Mouse (Mus musculus) inflammation-experienced regulatory T-cells, adult 6 months (primary cell): ENCODE data around the gene Fkbp15. TPM values are rescaled to one million over a fixed set of nuclear protein-coding genes. Genes with fewer than 3 reads are reported as not detected.

Experiments used
- ATAC-seq: one replicate; pipeline ENCODE4 v1.8.0; 2017
- polyA plus RNA-seq, 3 experiments: library from polyadenylated mRNA; unstranded; fragments of 100-300 nt; shearing (Covaris generic); gene quantifications; one replicate each; pipeline ENCODE4 v1.2.1; 2017

Fkbp15 gene
- polyA plus RNA-seq, 3 experiments from 2014 or later, result 32.4 to 50.1 (median 47.2) TPM

DNA sequence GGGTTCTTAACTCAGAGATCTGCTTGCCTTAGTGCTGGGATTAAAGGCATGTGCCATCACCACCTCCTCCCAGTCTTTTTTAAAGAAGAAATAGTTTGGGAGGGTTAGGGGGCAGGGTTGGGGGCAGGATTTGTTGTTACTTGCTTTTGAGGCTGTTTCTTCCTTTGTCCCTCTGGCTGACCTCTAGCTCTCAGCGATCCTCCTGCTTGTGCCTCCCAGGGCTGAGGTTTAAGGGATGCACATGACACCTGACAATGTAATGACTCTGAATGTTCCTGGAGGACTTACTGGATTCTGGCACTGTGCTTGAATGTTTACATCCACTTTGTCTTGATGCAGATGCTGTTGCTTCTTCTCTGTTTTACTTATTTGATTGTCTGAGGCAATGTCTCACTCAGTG lies 12.1 kb upstream of the Fkbp15 start:
- ATAC-seq, result no peak

- no peak for ATAC-seq
These were observed 8.7 kb upstream of the Fkbp15 start for GRCm38 (mm10) chr4:62369091-62369490.

GRCm38 (mm10) chr4:62367586-62367985 lies 7.2 kb upstream of the Fkbp15 start:
- ATAC-seq, result peak; percentile 35

- no peak for ATAC-seq
These were observed 5.9 kb upstream of the Fkbp15 start for GRCm38 (mm10) chr4:62366291-62366690.

DNA sequence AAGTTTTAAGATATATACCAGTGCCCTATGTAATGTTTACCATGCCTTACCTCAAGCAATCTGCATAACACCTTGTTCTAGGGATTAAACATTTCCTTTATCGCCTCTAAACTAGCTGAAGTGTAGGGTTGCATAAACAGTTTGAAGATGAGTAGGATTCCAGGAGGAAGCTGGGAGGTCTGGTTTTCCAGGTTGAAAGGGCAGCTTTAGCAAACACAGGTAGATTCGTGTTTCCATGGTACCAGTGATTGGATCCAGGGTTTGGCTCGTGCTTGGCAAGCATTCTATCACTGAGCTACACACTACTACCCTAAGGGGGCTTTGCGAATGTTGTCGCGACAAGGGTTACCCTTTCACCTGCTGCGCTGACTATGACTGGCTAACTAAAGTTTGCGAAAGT lies 4.0 kb upstream of the Fkbp15 start:
- no peak for ATAC-seq

DNA sequence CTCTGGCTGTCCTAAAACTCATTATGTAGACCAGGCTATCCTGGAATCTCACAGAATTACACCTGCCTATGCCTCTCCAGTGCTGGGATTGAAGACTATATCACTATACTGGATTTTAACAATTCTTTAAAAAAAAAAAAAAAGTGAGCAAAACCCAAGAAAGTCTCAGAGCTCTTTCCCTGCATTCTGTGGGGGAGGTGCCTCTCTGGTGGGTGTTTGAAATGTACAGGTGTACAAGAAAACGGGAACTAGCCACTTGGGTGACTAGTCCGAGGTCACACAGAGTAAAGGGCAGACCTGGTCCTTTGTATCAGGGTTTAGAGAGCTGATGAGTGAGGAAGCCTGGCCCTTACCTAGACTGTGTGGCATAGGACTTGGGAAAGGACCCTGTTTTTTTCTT lies 2.1 kb upstream of the Fkbp15 start:
- no peak for ATAC-seq

- ATAC-seq, result no peak
These were observed 1.6 kb upstream of the Fkbp15 start for GRCm38 (mm10) chr4:62361997-62362396.

GRCm38 (mm10) chr4:62361571-62361970 lies 1.2 kb upstream of the Fkbp15 start:
- ATAC-seq, result no peak

GRCm38 (mm10) chr4:62360805-62361455 lies 582 bp upstream of the Fkbp15 start:
- peak; percentile 14 for ATAC-seq

DNA sequence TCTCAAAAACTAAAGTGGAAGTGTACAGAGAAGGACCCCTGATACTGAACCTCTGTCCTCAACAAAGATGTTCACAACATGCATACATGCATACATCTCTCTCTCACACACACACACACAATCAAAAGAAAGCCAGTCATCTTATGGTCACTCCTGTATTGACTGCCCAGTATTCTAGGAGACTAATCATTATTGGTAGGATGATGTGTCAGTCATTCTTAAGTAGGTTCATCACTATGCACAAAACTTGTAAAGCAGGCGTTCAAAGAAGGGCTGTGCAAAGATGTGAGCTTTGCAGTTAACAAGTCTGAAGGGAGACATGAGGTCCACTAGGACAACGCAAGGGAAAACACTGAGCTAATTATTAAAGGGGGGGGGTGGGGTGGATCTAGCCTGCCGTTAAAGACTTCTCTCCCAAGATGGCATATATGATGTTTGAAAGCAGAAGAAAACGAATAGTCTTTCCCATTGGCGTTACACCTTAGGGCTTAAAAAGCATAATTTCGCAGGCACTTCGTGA lies 1.0 kb downstream of the Fkbp15 start:
- ATAC-seq, result no peak

- ATAC-seq, result no peak
These were observed 2.7 kb downstream of the Fkbp15 start for GRCm38 (mm10) chr4:62357631-62358148.

DNA sequence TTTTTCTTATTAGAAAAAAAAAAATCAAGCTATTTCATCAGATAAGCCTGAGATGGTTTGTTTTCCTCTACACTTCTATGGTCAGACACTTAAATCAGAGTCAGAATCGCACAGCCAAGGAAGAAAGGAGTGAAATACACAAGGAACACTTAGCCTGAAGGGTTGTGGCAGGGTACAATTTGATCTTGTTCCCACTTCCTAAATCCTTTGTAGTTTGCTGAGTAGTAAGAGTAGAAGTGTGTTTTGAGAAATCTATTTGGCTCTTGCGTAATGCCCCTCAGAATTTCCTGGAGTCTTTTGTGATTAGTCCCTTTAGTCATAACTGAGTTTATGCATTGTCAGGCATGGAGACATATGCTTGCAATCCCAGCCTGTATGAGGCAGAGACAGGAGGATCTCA lies 11.0 kb downstream of the Fkbp15 start:
- ATAC-seq, result no peak

- ATAC-seq, result no peak
These were observed 12.0 kb downstream of the Fkbp15 start for GRCm38 (mm10) chr4:62348329-62348705.

DNA sequence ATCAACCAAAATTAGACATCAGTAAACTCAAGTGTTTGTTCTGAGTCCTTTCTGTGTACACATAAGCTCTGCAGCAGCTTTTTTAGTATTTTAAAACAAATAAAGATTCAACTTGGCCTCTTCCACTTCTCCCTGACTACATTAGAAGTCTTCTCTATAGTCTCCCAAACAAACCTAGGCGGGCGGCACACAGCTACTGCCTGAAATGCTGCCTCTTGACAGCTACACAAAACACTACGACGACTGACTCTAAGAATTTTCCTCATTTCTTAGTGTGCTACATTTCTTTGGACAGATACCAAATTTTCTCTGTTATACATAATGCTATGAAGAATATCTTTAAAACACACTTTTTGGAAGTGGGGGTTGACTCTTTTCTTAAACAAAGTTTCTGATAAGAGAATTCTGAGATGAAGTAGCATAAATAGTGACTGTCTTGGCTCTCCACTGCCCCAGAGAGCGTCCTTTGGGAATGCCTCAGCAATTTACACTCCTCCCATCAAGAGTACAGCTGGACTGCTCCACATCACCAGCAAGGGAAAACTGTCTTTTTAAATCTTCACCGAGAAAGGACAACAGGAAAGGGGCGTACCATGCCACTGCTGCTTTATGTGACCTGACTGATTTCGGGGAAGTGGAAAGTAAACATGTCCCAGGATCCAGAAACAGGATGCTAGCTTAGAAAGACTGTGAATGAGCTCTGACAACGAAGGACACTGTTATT lies 12.6 kb downstream of the Fkbp15 start:
- no peak for ATAC-seq

- ATAC-seq, result no peak
These were observed 14.5 kb downstream of the Fkbp15 start for GRCm38 (mm10) chr4:62345827-62346226.

GRCm38 (mm10) chr4:62344000-62344399 lies 16.3 kb downstream of the Fkbp15 start:
- ATAC-seq, result peak; percentile 43

GRCm38 (mm10) chr4:62338536-62338935 lies 21.8 kb downstream of the Fkbp15 start:
- ATAC-seq, result no peak

DNA sequence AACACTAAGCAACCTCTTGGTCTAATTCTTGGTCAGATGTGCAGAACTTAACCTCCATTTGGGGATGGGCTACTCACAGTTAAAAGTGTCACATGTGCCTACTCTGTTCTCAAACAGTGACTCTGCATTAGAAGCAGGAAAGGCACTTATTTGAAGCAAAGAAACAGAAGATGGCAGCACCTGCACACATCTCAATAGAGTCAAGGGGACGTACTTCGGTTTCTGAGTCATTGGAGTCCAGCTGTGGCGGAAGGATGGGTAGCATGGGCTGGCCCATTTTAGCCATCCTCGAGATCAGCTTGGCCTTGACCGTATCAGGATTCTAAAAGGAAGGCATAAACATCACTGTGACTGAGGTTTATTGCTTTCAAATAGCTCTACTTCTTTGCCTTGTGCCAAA lies 28.4 kb downstream of the Fkbp15 start:
- ATAC-seq, result no peak

- ATAC-seq, result no peak
These were observed 31.2 kb downstream of the Fkbp15 start for GRCm38 (mm10) chr4:62328941-62329660.

- no peak for ATAC-seq
These were observed 34.2 kb downstream of the Fkbp15 start for GRCm38 (mm10) chr4:62326111-62326510.

DNA sequence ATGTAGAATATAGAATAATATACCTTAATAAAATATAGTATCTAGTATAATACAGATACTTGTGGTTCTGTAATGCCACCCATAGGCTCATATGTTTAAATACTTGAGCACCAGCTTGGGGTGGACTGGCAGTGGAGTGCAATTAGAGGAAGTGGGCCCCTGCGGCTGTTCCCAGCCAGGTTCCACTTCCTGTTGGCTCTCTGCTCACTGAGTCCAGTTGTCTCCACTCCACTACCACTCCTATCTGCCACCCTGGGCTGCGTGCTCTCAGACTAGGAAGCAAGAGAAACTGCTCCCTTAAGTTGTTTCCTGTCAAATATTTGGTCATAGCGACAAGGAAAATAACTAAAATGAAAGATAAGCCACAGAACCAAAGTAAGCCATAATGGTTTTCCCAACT lies 37.7 kb downstream of the Fkbp15 start:
- ATAC-seq, result no peak

DNA sequence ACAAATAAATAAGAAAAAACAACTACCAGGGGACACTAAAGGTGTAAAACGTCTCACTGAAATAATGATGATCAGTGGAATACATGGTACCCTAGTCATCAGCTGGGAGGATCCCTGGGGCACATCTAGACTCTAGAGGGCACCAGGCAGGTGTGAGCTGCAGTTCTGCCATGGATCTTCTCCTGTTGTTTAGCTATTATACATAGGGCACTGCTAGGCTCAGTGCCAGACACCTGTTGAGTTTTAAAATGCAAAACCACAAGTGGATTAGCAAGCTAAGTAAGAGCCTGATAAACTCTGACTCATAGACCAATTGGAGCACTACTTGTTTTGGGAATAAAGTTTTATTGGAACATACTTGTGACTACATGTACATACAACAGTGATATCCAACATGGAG lies 42.1 kb downstream of the Fkbp15 start:
- no peak for ATAC-seq

DNA sequence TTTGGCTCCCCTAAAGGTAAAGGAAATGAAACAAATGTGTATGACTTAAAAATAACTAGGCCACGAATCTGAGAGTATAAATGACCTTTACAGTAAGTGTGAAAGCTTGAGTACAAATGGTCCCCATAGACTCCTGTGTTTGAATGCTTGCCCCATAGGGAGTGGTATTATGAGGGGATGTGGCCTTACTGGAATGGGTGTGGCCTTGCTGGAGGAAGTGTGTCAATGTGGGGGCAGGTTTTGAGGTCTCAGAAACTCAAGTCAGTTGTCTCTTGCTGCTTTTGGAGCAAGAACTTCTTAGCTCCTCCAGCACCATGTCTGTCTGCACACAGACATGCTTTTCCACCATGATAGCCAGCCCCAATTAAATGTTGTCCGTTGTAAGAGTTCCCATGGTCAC lies 43.9 kb downstream of the Fkbp15 start:
- ATAC-seq, result no peak
